Mouse (Mus musculus) G1E (cell line): Measurements from ENCODE around the gene Oas1h.

ENCODE experiments used
- CTCF ChIP-seq: IDR thresholded peaks from 2 replicates; pipeline ENCODE4 v1.5.1; 2012; ENCODE audit warnings: low read depth, low read length, inconsistent platforms, mixed read lengths
- GATA1 ChIP-seq: IDR thresholded peaks from 2 replicates; pipeline ENCODE4 v1.6.1; 2012; ENCODE audit warnings: borderline replicate concordance, low read length, inconsistent platforms, mixed read lengths

- TF ChIP-seq GATA1, result no peak
- TF ChIP-seq CTCF, result no peak
Measured at GRCm38 (mm10) chr5:120890026-120890425, 28.8 kb downstream of the Oas1h start.
